In genomic region chr5:122538077-122538476, GRCm38 (mm10) we compare ENCODE assay signal across 15 mouse cellular contexts.
"Had no signal": no experiment of that assay in that cellular context is flagged by ENCODE, and none has a peak within 500 bp of the region (broad histone marks: within the 10 kb centered on the region; RNA-seq: fewer than 3 reads in every experiment).

No protein-coding gene starts in this region.

- DNase-seq: gastrocnemius, adult 2 months; gastrocnemius, postnatal 10 days; gastrocnemius, postnatal 25 days; heart, adult 18-20 months; kidney, adult 11 months; kidney, adult 8-10 months; kidney, postnatal 14 days; kidney, postnatal 36 days; layer of hippocampus, adult 9-11 months; layer of hippocampus, postnatal 36 days; left cerebral cortex, postnatal 4 days had no signal

- ATAC-seq: hindbrain, embryonic 16.5 days; inflammation-experienced regulatory T-cells, adult 6 months; intestine, embryonic 15.5 days; liver, embryonic 12.5 days had no signal
